In the genomic region with DNA sequence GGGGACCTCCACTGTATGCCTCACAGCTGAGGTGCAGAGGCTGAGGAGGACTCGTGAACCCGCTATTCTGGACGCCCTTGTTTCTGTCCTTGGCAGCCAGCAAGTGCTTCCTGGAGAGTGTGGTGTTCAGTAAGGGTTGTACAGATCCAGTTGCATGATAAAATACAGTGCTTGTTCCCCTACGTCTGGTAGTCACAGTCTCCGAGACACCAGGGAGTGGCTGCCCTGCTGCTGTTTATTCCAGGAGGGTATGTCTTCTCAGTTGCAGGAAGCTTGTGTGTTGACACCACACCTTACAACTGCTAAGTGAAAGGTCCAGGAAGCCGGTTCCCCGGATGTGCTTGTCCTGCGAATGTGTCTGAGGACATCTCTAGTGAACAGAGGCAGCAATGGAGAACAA, we compare ENCODE assay signal across 11 mouse cellular contexts. TPM values are rescaled to one million over a fixed set of nuclear protein-coding genes. Genes with fewer than 3 reads are reported as not detected.
DNase-seq lines count a peak whose midpoint lies in the region; ATAC-seq and TF ChIP-seq lines count a peak whose summit lies in the region.
"Had no signal": no experiment of that assay in that cellular context is flagged by ENCODE, and none has a peak within 500 bp of the region (broad histone marks: within the 10 kb centered on the region; RNA-seq: fewer than 3 reads in every experiment).

No protein-coding gene starts in this region.

- no peak overlapping the region for H3K9ac ChIP-seq in liver, embryonic 13.5 days
- H3K9ac ChIP-seq in liver, postnatal 0 days (replicated peaks), result no peak overlapping the region
- no peak overlapping the region for H3K9ac ChIP-seq in lung, embryonic 16.5 days (ENCODE audit: low read length)
- no peak overlapping the region for H3K9ac ChIP-seq in stomach, embryonic 15.5 days
- H3K9ac ChIP-seq: midbrain, embryonic 15.5 days had no signal

- intact Hi-C loops in heart, postnatal 14 days (cut with DNase I), result no loop called here

- H3K4me3 ChIP-seq in heart, embryonic 10.5 days, result no peak overlapping the region
- no peak overlapping the region for H3K4me3 ChIP-seq in liver, embryonic 13.5 days (replicated peaks)
- no peak overlapping the region for H3K4me3 ChIP-seq in liver, postnatal 0 days (ENCODE audit: low read depth, low read length)
- no peak overlapping the region for H3K4me3 ChIP-seq in lung, embryonic 16.5 days (ENCODE audit: low read length)
- no peak overlapping the region for H3K4me3 ChIP-seq in stomach, embryonic 15.5 days (replicated peaks)
- H3K4me3 ChIP-seq: midbrain, embryonic 15.5 days had no signal

- ATAC-seq in liver, embryonic 13.5 days (ENCODE audit: low read depth), result peak; percentile 41
- ATAC-seq in liver, postnatal 0 days, result no peak
- ATAC-seq in lung, embryonic 16.5 days (ENCODE audit: low read depth), result peak; percentile 14; the same call in 1 of the 2 replicates
- ATAC-seq in stomach, embryonic 15.5 days (ENCODE audit: insufficient read depth, low FRiP score, low read depth), result no peak
- ATAC-seq: midbrain, embryonic 15.5 days had no signal

- 53% methylated on average over 8 of the region's 8 CpGs for WGBS in heart, embryonic 10.5 days
- 40% methylated on average over 8 of the region's 8 CpGs for WGBS in liver, embryonic 13.5 days (ENCODE audit: insufficient replicate concordance)
- 42% methylated on average over 8 of the region's 8 CpGs for WGBS in liver, postnatal 0 days (ENCODE audit: insufficient replicate concordance)
- 61% methylated on average over 8 of the region's 8 CpGs for WGBS in lung, embryonic 16.5 days
- 73% methylated on average over 8 of the region's 8 CpGs for WGBS in stomach, embryonic 15.5 days

- no peak for TF ChIP-seq CTCF in liver, postnatal 0 days (IDR thresholded peaks at IDR 0.05; ENCODE audit: low read depth)

- peaks cover 46% of the 10 kb centered on the region for H3K36me3 ChIP-seq in heart, embryonic 10.5 days
- H3K36me3 ChIP-seq in liver, embryonic 13.5 days, result peaks cover 47% of the 10 kb centered on the region
- peaks cover 39% of the 10 kb centered on the region for H3K36me3 ChIP-seq in liver, postnatal 0 days (replicated peaks; ENCODE audit: insufficient read depth, low read length)
- H3K36me3 ChIP-seq in lung, embryonic 16.5 days (ENCODE audit: control insufficient read depth, insufficient read depth, low read length), result peaks cover 27% of the 10 kb centered on the region
- H3K36me3 ChIP-seq in stomach, embryonic 15.5 days, result peaks cover 30% of the 10 kb centered on the region

- no peaks in the 10 kb centered on the region for H3K9me3 ChIP-seq in heart, embryonic 10.5 days
- no peaks in the 10 kb centered on the region for H3K9me3 ChIP-seq in liver, embryonic 13.5 days (replicated peaks)
- no peaks in the 10 kb centered on the region for H3K9me3 ChIP-seq in liver, postnatal 0 days (ENCODE audit: low read length)
- H3K9me3 ChIP-seq in lung, embryonic 16.5 days (ENCODE audit: control insufficient read depth, low read length), result no peaks in the 10 kb centered on the region
- H3K9me3 ChIP-seq in stomach, embryonic 15.5 days, result no peaks in the 10 kb centered on the region
- H3K9me3 ChIP-seq: midbrain, embryonic 15.5 days had no signal

- no peak overlapping the region for H3K4me2 ChIP-seq in liver, embryonic 13.5 days
- no peak overlapping the region for H3K4me2 ChIP-seq in liver, postnatal 0 days (ENCODE audit: low read depth, low read length)
- H3K4me2 ChIP-seq in lung, embryonic 16.5 days (ENCODE audit: low read depth, low read length), result no peak overlapping the region
- no peak overlapping the region for H3K4me2 ChIP-seq in stomach, embryonic 15.5 days
- H3K4me2 ChIP-seq: midbrain, embryonic 15.5 days had no signal

- no peaks in the 10 kb centered on the region for H3K27me3 ChIP-seq in heart, embryonic 10.5 days (ENCODE audit: insufficient read depth, poor library complexity, severe bottlenecking)
- H3K27me3 ChIP-seq in liver, embryonic 13.5 days, result no peaks in the 10 kb centered on the region
- H3K27me3 ChIP-seq in liver, postnatal 0 days (ENCODE audit: insufficient read depth, low read length), result no peaks in the 10 kb centered on the region
- H3K27me3 ChIP-seq in lung, embryonic 16.5 days (ENCODE audit: control insufficient read depth, insufficient read depth, low read depth, low read length), result no peaks in the 10 kb centered on the region
- H3K27me3 ChIP-seq in stomach, embryonic 15.5 days (replicated peaks), result no peaks in the 10 kb centered on the region
- H3K27me3 ChIP-seq: midbrain, embryonic 15.5 days had no signal

- peak overlapping the region; percentile 17; the same call in 1 of the 2 replicates for H3K27ac ChIP-seq in heart, embryonic 10.5 days
- peak overlapping the region; percentile 39; the same call in 1 of the 2 replicates for H3K27ac ChIP-seq in liver, embryonic 13.5 days
- H3K27ac ChIP-seq in liver, postnatal 0 days (ENCODE audit: low read depth), result no peak overlapping the region
- no peak overlapping the region for H3K27ac ChIP-seq in lung, embryonic 16.5 days (ENCODE audit: low read length)
- H3K27ac ChIP-seq in stomach, embryonic 15.5 days, result peak overlapping the region; percentile 36; the same call in 1 of the 2 replicates
- H3K27ac ChIP-seq: midbrain, embryonic 15.5 days had no signal

- no peak for TF ChIP-seq EP300 in liver, postnatal 0 days (IDR thresholded peaks at IDR 0.05; ENCODE audit: low read depth)

- H3K4me1 ChIP-seq in heart, embryonic 10.5 days, result peaks cover 20% of the 10 kb centered on the region
- peaks cover 28% of the 10 kb centered on the region for H3K4me1 ChIP-seq in liver, embryonic 13.5 days (replicated peaks)
- no peaks in the 10 kb centered on the region for H3K4me1 ChIP-seq in liver, postnatal 0 days (ENCODE audit: insufficient read depth)
- H3K4me1 ChIP-seq in lung, embryonic 16.5 days (replicated peaks; ENCODE audit: control insufficient read depth, insufficient read depth, low read length), result no peaks in the 10 kb centered on the region
- no peaks in the 10 kb centered on the region for H3K4me1 ChIP-seq in stomach, embryonic 15.5 days
- H3K4me1 ChIP-seq: midbrain, embryonic 15.5 days had no signal

- DNase-seq in heart, embryonic 10.5 days (ENCODE audit: low spot score), result no peak
- no peak for DNase-seq in heart, postnatal 14 days
- no peak for DNase-seq in liver, embryonic 13.5 days
- DNase-seq in liver, postnatal 0 days, result no peak
- DNase-seq in embryo, embryonic 9.5 days (ENCODE audit: extremely low spot score), result no peak
- no peak for DNase-seq in kidney, adult 18-20 months
- DNase-seq: cerebellum, adult 2 months; kidney, adult 2 months had no signal

RNA-seq across cellular contexts. Expression of a gene that starts 9.2 kb away (rescaled TPM):
- polyA plus RNA-seq in heart, embryonic 10.5 days (2016; fragmentation: Nextera tagmentation; extraction: Ambion mirVana), result 0.11 and 0.35 TPM in 2 replicates
- total RNA-seq in heart, postnatal 14 days (2021), result 1 to 10 TPM; 1.1 to 2.0 TPM
- 0.67 and 0.68 TPM in 2 replicates for polyA plus RNA-seq in liver, embryonic 13.5 days (2015; fragmentation: Nextera tagmentation; extraction: Ambion mirVana)
- polyA plus RNA-seq in liver, postnatal 0 days (2015; fragmentation: Nextera tagmentation; extraction: Ambion mirVana), result 1.0 and 1.3 TPM in 2 replicates
- polyA plus RNA-seq in lung, embryonic 16.5 days (2015; fragmentation: Nextera tagmentation; extraction: Ambion mirVana), result 1.1 and 1.2 TPM in 2 replicates
- 1.5 and 1.7 TPM in 2 replicates for polyA plus RNA-seq in stomach, embryonic 15.5 days (2015; fragmentation: Nextera tagmentation; extraction: Ambion mirVana)

RNA-seq across cellular contexts. Expression of a gene that starts 19.3 kb away (rescaled TPM):
- 143 and 194 TPM in 2 replicates for polyA plus RNA-seq in heart, embryonic 10.5 days (2016; fragmentation: Nextera tagmentation; extraction: Ambion mirVana)
- total RNA-seq in heart, postnatal 14 days (2021), result 10 to 100 TPM; 50.2 to 51.7 TPM
- polyA plus RNA-seq in liver, embryonic 13.5 days (2015; fragmentation: Nextera tagmentation; extraction: Ambion mirVana), result 125 and 148 TPM in 2 replicates
- polyA plus RNA-seq in liver, postnatal 0 days (2015; fragmentation: Nextera tagmentation; extraction: Ambion mirVana), result 70.7 and 71.5 TPM in 2 replicates
- polyA plus RNA-seq in lung, embryonic 16.5 days (2015; fragmentation: Nextera tagmentation; extraction: Ambion mirVana), result 159 and 171 TPM in 2 replicates
- polyA plus RNA-seq in stomach, embryonic 15.5 days (2015; fragmentation: Nextera tagmentation; extraction: Ambion mirVana), result 140 and 147 TPM in 2 replicates

RNA-seq across cellular contexts. Expression of a gene that starts 21.2 kb away (rescaled TPM):
- polyA plus RNA-seq in heart, embryonic 10.5 days (2016; fragmentation: Nextera tagmentation; extraction: Ambion mirVana), result 980 and 1,090 TPM in 2 replicates
- 100 to 1,000 TPM; 399 to 455 TPM for total RNA-seq in heart, postnatal 14 days (2021)
- polyA plus RNA-seq in liver, embryonic 13.5 days (2015; fragmentation: Nextera tagmentation; extraction: Ambion mirVana), result 1,559 and 1,572 TPM in 2 replicates
- 935 and 945 TPM in 2 replicates for polyA plus RNA-seq in liver, postnatal 0 days (2015; fragmentation: Nextera tagmentation; extraction: Ambion mirVana)
- polyA plus RNA-seq in lung, embryonic 16.5 days (2015; fragmentation: Nextera tagmentation; extraction: Ambion mirVana), result 976 and 986 TPM in 2 replicates
- 1,135 and 1,340 TPM in 2 replicates for polyA plus RNA-seq in stomach, embryonic 15.5 days (2015; fragmentation: Nextera tagmentation; extraction: Ambion mirVana)

RNA-seq across cellular contexts. Expression of a gene that starts 44.4 kb away (rescaled TPM):
- polyA plus RNA-seq in heart, embryonic 10.5 days (2016; fragmentation: Nextera tagmentation; extraction: Ambion mirVana), result 9.6 and 10.1 TPM in 2 replicates
- total RNA-seq in heart, postnatal 14 days (2021), result 1 to 10 TPM; 3.8 to 3.9 TPM
- polyA plus RNA-seq in liver, embryonic 13.5 days (2015; fragmentation: Nextera tagmentation; extraction: Ambion mirVana), result 7.0 TPM in 2 replicates
- 7.3 and 8.7 TPM in 2 replicates for polyA plus RNA-seq in liver, postnatal 0 days (2015; fragmentation: Nextera tagmentation; extraction: Ambion mirVana)
- 10.6 and 12.3 TPM in 2 replicates for polyA plus RNA-seq in lung, embryonic 16.5 days (2015; fragmentation: Nextera tagmentation; extraction: Ambion mirVana)
- 14.2 TPM in 2 replicates for polyA plus RNA-seq in stomach, embryonic 15.5 days (2015; fragmentation: Nextera tagmentation; extraction: Ambion mirVana)

Comparison
In these comparisons a context has a peak if more than half of its experiments do, and no peak if none do; other contexts are left out.
1. H3K27ac ChIP-seq: peak in heart, embryonic 10.5 days (single experiment), liver, embryonic 13.5 days (single experiment) and stomach, embryonic 15.5 days (single experiment); none in liver, postnatal 0 days (single experiment) and lung, embryonic 16.5 days (single experiment).
2. ATAC-seq: peak in liver, embryonic 13.5 days (single experiment) and lung, embryonic 16.5 days (single experiment); none in liver, postnatal 0 days (single experiment) and stomach, embryonic 15.5 days (single experiment).